Comparison of ENCODE assay signal across 13 mouse cellular contexts in genomic region chr2:73452556-73452955, GRCm38 (mm10).
DNase-seq lines count a peak whose midpoint lies in the region; ATAC-seq and TF ChIP-seq lines count a peak whose summit lies in the region.
"Had no signal": no experiment of that assay in that cellular context is flagged by ENCODE, and none has a peak within 500 bp of the region (broad histone marks: within the 10 kb centered on the region; RNA-seq: fewer than 3 reads in every experiment).

No protein-coding gene starts in this region.

- DNase-seq in heart, postnatal 0 days (ENCODE audit: low spot score), result no peak
- peak; percentile 64 for DNase-seq in thymus, postnatal 25 days
- DNase-seq in adrenal gland, adult 2 months, result no peak
- no peak for DNase-seq in frontal cortex, postnatal 10 days (ENCODE audit: low spot score in 2 of 2)
- DNase-seq in layer of hippocampus, postnatal 10 days (ENCODE audit: low spot score in 2 of 2), result no peak
- DNase-seq: cerebellum, adult 8-10 months; gastrocnemius, postnatal 25 days; heart, postnatal 14 days had no signal

- H3K9me3 ChIP-seq in heart, postnatal 0 days (replicated peaks; ENCODE audit: control insufficient read depth, low read length), result no peaks in the 10 kb centered on the region
- H3K9me3 ChIP-seq in heart, embryonic 12.5 days (replicated peaks), result no peaks in the 10 kb centered on the region
- H3K9me3 ChIP-seq: forebrain, embryonic 10.5 days; midbrain, embryonic 13.5 days had no signal

- no peaks in the 10 kb centered on the region for H3K4me1 ChIP-seq in heart, postnatal 0 days (ENCODE audit: control insufficient read depth, insufficient read depth)
- peaks cover 6% of the 10 kb centered on the region; the same call in 1 of the 2 replicates for H3K4me1 ChIP-seq in heart, embryonic 12.5 days (replicated peaks)

- TF ChIP-seq EP300 in heart, postnatal 0 days (IDR thresholded peaks at IDR 0.05; ENCODE audit: low read depth), result no peak

- no peak overlapping the region for H3K27ac ChIP-seq in heart, postnatal 0 days (ENCODE audit: low read depth)
- H3K27ac ChIP-seq in heart, embryonic 12.5 days (ENCODE audit: poor library complexity, severe bottlenecking), result no peak overlapping the region
- H3K27ac ChIP-seq: forebrain, embryonic 10.5 days; midbrain, embryonic 13.5 days had no signal

- no peak for TF ChIP-seq CTCF in heart, postnatal 0 days (IDR thresholded peaks at IDR 0.05; ENCODE audit: low read depth)

- no peak overlapping the region for H3K4me3 ChIP-seq in heart, postnatal 0 days (ENCODE audit: low read depth, low read length)
- no peak overlapping the region for H3K4me3 ChIP-seq in heart, embryonic 12.5 days
- H3K4me3 ChIP-seq: forebrain, embryonic 10.5 days; midbrain, embryonic 13.5 days had no signal

- H3K4me2 ChIP-seq in heart, postnatal 0 days (ENCODE audit: low read depth, low read length), result peak overlapping the region; percentile 23; the same call in 1 of the 2 replicates
- H3K4me2 ChIP-seq in heart, embryonic 12.5 days, result no peak overlapping the region
- H3K4me2 ChIP-seq: midbrain, embryonic 13.5 days had no signal

- no peaks in the 10 kb centered on the region for H3K27me3 ChIP-seq in heart, postnatal 0 days (ENCODE audit: control insufficient read depth, insufficient read depth, low read length)
- no peaks in the 10 kb centered on the region for H3K27me3 ChIP-seq in heart, embryonic 12.5 days (replicated peaks)
- H3K27me3 ChIP-seq: midbrain, embryonic 13.5 days had no signal

- no peak overlapping the region for H3K9ac ChIP-seq in heart, postnatal 0 days (replicated peaks; ENCODE audit: low read depth, low read length)
- no peak overlapping the region for H3K9ac ChIP-seq in heart, embryonic 12.5 days
- H3K9ac ChIP-seq: midbrain, embryonic 13.5 days had no signal

- 71% methylated on average over 7 of the region's 7 CpGs for WGBS in heart, postnatal 0 days
- WGBS in heart, embryonic 12.5 days, result 66% methylated on average over 7 of the region's 7 CpGs

- 0 out of 2 replicates have a peak, but pooled peaks cover under 1% of the 10 kb centered on the region for H3K36me3 ChIP-seq in heart, postnatal 0 days (replicated peaks; ENCODE audit: control insufficient read depth, insufficient read depth, low read length)
- H3K36me3 ChIP-seq in heart, embryonic 12.5 days, result no peaks in the 10 kb centered on the region; the same call in 1 of the 2 replicates
- H3K36me3 ChIP-seq: forebrain, embryonic 10.5 days; midbrain, embryonic 13.5 days had no signal

- no peak for ATAC-seq in heart, postnatal 0 days (ENCODE audit: insufficient read depth, low read depth)
- ATAC-seq in heart, embryonic 12.5 days (ENCODE audit: insufficient number of reproducible peaks, low FRiP score), result no peak
- ATAC-seq in common myeloid progenitor, adult 5-6 weeks (replicated peaks; ENCODE audit: low read depth, poor library complexity, severe bottlenecking), result peak; percentile 23; the same call in 1 of the 2 replicates
- peak; percentile 27 for ATAC-seq in megakaryocyte progenitor cell, adult 5-6 weeks (replicated peaks; ENCODE audit: poor library complexity)
- ATAC-seq: midbrain, embryonic 13.5 days had no signal

Comparison
In these comparisons a context has a peak if more than half of its experiments do, and no peak if none do; other contexts are left out.
1. ATAC-seq: peak in common myeloid progenitor, adult 5-6 weeks (single experiment) and megakaryocyte progenitor cell, adult 5-6 weeks (single experiment); none in heart, postnatal 0 days (single experiment) and heart, embryonic 12.5 days (single experiment).